Mouse (Mus musculus) adrenal gland, adult (tissue): Measurements from ENCODE around the gene Cycs.

Experiments
- DNase-seq, 2 experiments: peaks; one replicate each; pipeline ENCODE4 v3.0.0; 2022 to 2023; ENCODE audit warnings: low spot score in 1 of 2; ENCODE audit not compliant: inconsistent age in 2 of 2

Gene Cycs

DNA sequence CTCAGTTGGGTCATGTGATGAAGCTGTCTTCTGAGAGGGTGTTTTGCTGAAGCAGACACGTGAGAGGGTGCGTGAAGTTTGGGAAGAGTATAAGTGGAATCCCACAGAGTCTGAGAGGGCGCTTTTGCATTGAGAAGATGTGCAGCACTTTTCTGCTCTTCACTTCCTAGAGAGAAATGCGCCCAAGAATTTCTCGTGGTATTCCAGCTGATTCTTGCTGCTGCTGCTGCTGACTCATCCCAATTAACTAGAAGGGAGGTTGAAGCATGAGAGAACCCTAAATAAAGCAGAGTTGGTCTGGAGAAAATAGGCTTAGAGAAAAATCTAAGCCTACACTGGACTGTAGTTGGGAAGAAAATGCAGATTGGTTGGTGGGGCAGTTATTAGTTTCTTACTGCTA, 17.3 kb downstream of the Cycs start:
- DNase-seq = no peak

DNA sequence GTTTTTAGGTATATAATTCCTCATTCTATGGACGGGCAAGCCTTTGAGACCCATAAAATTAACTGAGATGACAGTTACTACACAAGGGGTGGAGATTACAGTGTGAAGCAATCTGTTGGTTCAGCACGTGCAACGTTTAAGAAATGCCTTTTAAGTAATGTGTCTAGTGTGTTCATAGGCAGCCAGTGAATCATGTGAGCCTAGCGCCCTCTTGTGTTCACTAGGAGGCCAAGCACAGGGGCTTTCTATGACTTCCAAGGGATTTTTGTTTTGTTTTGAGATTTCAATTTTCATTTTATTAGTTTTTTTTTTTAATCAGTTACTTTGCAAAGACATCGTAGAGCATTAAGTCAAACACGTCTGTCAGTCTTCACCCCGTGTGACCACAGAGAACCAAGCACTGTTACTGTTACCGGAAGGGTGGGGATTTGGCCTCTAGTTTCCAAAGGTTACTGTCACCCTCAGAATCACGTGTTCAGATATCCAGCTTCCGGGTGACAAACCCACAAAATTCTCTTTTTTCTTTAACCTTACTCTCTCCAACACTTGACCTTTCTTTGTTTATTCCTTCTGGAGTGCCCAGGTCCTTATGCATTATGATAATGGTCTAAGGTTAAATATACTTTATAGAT, 20.8 kb downstream of the Cycs start:
- DNase-seq = peak in 1 of 2 experiments; percentile 76

DNA sequence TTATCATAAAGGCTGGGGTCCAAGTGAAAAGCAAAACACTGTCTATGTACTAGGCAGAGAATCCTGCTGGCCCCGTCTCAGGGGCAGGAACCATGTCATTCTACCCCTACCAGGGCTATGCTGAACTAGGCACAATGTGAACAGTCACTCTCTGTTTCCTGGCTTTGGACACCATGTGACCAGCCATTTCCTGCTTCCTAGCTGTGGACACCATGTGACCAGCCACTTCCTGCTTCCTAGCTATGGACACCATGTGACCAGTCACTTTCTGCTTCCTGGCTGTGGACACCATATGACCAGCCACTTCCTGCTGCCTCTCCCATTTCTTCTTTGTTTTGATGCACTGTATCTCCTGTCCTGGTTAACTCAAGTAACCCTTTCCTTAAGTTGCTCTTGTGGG, 23.8 kb downstream of the Cycs start:
- no peak for DNase-seq

GRCm38 (mm10) chr6:50539641-50540040, 26.7 kb downstream of the Cycs start:
- no peak for DNase-seq

- peak; percentile 77 to 91 for DNase-seq
These were observed 29.9 kb downstream of the Cycs start for GRCm38 (mm10) chr6:50536461-50536892.

DNA sequence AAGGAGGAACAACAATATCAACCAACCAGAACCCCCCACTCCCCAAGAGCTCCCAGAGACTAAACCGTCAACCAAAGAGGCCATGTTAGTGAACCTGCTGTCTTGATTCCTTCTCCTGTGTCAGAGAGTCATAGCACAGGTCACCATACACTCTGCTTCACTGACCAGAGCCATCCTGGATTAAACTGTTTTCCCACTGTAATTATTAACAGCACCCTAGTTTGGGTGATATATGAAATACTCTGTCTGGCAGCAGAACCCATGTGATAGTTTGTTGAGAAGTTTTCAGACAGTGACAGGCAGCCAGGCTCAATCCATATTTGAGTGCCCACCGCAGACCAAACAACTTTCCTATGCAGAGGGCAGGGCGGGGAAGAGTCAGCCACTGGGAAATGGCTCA, 31.0 kb downstream of the Cycs start:
- no peak for DNase-seq

- no peak for DNase-seq
These were observed 34.4 kb downstream of the Cycs start for GRCm38 (mm10) chr6:50531920-50532319.

DNA sequence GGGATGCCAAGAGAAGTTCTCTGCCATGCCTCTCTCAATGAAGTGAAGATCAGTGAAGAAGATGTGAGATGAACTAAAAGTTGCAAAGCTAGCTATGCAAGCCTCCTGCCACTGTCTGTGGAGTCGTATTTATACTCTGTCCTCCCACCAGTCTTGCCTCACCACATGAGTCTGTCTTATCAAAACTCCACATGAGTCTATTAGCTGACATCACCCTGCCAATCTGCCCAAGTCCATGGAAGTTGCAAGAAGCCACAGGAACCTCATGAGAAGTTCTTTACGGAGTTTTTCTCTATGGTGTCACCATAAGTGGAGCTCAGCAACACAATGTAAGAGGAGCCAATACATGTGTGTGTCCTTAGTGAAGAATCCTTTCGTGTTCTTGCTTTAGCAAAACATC, 35.3 kb downstream of the Cycs start:
- no peak for DNase-seq

DNA sequence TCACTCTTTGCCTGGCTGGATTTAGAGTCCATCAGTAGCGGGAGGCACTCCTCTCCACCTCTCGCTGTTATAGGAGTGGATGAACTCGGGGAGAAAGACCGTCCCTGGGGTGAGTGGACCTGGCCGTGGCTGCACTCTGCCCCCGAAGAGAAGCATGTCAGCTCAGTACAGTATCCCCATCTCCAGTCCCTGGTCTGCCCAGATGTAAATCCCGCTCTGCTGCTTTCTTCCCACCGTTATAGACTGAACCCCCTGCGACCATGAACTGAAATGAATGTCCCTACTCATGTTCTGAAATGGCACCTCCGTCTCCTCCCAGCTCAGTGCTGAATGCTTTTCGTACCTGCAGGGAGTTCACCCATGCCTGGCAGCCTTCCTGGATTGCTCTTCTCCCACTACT, 37.1 kb downstream of the Cycs start:
- peak; percentile 42 to 77 for DNase-seq

DNA sequence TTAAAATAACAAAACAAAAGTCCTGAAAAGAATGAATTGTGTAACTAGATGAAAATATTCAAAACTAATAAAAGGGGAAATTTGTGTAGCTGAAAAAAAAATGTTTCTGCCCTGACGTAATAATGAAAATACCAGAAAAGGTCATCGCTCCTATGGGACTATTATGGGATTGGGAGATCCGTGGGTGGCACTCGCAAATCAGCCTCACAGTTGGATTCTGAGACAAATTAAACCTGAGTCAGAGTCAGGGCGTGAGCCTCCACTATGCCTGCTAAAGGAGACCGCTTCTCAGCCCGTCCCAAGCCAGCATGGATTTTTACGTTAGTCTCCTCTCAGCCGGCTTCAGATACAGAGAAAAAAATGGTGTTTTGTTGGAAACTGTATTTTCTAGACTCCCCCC, 38.9 kb downstream of the Cycs start:
- DNase-seq = peak in 1 of 2 experiments; percentile 41

DNA sequence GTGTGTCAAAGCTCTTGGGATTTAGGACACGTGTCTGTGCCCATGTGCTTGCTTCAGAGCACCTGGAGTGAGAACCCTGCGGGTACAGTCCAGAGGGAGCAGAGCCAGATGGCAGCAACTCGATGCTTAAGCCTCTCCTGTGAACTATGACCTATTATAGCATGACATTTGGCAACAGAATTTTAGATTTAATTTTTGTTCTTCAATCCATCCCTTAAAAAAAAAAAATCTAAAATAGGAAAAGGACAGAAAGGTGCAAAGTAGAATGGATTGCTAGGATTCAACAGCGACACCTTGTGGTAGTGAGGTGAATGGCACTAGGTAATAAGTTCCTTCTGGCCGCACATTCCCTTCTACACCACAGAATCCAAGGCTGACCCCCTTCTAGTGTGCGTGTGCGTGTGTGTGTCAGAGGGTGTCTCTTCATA, 39.7 kb downstream of the Cycs start:
- peak; percentile 71 to 86 for DNase-seq

- DNase-seq = no peak
These were observed 40.5 kb downstream of the Cycs start for GRCm38 (mm10) chr6:50525846-50526245.

- DNase-seq = no peak
These were observed 42.0 kb downstream of the Cycs start for GRCm38 (mm10) chr6:50524261-50524896.

- peak; percentile 33 to 54 for DNase-seq
These were observed 43.6 kb downstream of the Cycs start for GRCm38 (mm10) chr6:50522772-50523171.

DNA sequence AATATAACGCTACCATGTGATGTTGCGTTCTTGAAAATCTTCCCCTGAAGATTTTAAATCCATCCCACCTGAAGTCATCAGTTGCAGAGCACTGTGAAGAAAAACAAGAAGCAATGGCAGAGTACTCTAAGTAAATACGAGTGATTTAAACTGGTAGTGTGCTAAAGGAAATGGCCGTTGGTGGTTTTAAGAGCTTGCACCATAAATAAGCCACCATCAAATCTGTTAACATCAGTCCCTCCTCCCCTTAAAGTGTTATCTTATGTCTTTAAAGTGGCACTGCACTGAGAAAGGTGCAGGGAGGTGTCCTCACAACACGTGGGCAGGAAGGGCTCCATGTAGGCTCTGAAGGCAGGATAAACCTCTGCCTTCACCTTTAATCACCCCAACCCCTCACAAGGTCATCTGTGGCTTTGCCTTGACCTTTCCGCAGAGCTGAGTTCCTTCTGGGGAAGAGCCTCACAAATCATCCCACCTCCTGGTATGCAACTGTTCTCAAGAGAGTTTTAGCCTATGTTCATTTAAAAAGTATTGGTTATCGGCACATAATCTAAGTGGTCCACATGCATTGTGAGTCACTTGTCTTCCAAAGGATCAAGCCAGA, 44.7 kb downstream of the Cycs start:
- peak; percentile 70 to 76 for DNase-seq

GRCm38 (mm10) chr6:50520139-50520538, 46.2 kb downstream of the Cycs start:
- DNase-seq = no peak

DNA sequence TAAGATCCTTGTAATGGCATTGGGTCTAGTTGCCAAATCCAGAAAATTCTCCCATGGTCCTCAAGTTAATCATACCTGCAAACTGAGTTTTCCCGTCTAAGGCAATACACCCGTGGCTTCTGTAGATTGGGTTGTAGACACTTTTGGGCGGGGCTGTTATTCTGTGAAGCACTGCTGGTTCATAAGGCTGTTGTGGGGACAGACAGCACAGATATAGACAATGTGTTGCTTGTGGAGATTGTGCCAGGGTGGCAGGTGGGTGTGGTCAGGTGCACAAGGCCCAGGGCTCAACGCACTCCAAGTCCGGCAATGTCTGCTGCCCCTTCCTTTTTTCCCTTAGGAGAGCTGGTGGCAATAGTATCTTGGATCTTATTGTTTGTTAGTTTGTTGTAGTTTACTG, 48.0 kb downstream of the Cycs start:
- no peak for DNase-seq
